ENCODE assay signal across 39 mouse cellular contexts in genomic region chr11:100102693-100103429, GRCm38 (mm10). TPM values are rescaled to one million over a fixed set of nuclear protein-coding genes. Genes with fewer than 3 reads are reported as not detected.
DNase-seq lines count a peak whose midpoint lies in the region; ATAC-seq and TF ChIP-seq lines count a peak whose summit lies in the region.
"Had no signal": no experiment of that assay in that cellular context is flagged by ENCODE, and none has a peak within 500 bp of the region (broad histone marks: within the 10 kb centered on the region; RNA-seq: fewer than 3 reads in every experiment).

No protein-coding gene starts in this region.

- H3K4me1 ChIP-seq in hindbrain, embryonic 11.5 days (replicated peaks; ENCODE audit: control insufficient read depth, insufficient read depth, low read length), result no peaks in the 10 kb centered on the region
- H3K4me1 ChIP-seq in hindbrain, postnatal 0 days (ENCODE audit: insufficient read depth, low read length), result no peaks in the 10 kb centered on the region
- H3K4me1 ChIP-seq: embryonic facial prominence, embryonic 13.5 days; forebrain, embryonic 12.5 days; heart, embryonic 12.5 days; liver, embryonic 12.5 days had no signal

- no peaks in the 10 kb centered on the region for H3K9me3 ChIP-seq in hindbrain, embryonic 11.5 days (ENCODE audit: control insufficient read depth, low read length)
- H3K9me3 ChIP-seq in hindbrain, postnatal 0 days (ENCODE audit: low read length), result no peaks in the 10 kb centered on the region
- H3K9me3 ChIP-seq: embryonic facial prominence, embryonic 13.5 days; forebrain, embryonic 12.5 days; heart, embryonic 12.5 days; limb, embryonic 13.5 days; liver, embryonic 12.5 days had no signal

- H3K27ac ChIP-seq in hindbrain, embryonic 11.5 days (ENCODE audit: low read depth, low read length), result no peak overlapping the region
- H3K27ac ChIP-seq in hindbrain, postnatal 0 days, result no peak overlapping the region
- H3K27ac ChIP-seq: embryonic facial prominence, embryonic 13.5 days; forebrain, embryonic 12.5 days; hindbrain, embryonic 14.5 days; limb, embryonic 13.5 days; liver, embryonic 12.5 days; macrophage had no signal

- DNase-seq in hindbrain, embryonic 11.5 days (ENCODE audit: low spot score), result peak; percentile 10
- DNase-seq in hindbrain, postnatal 0 days (ENCODE audit: low spot score), result no peak
- DNase-seq in kidney, postnatal 4 days, result peak; percentile 25 to 47
- no peak for DNase-seq in kidney, postnatal 36 days
- DNase-seq in forelimb bud, embryonic 11.5 days (ENCODE audit: low read depth, low spot score), result peak; percentile 11
- peak; percentile 76 for DNase-seq in retina, postnatal 1 day
- no peak for DNase-seq in heart, adult 9 months (ENCODE audit: low spot score in 2 of 2)
- DNase-seq: adrenal gland, adult 2 months; cerebellum, adult 8-10 months; cerebellum, postnatal 25 days; gastrocnemius, postnatal 36 days; heart, adult 18-20 months; heart, postnatal 4 days; kidney, adult 2 months; layer of hippocampus, adult 9-11 months; liver, postnatal 0 days; right cerebral cortex, postnatal 4 days; thymus, adult 2 months; thymus, postnatal 36 days had no signal

- no peak overlapping the region for H3K4me3 ChIP-seq in hindbrain, embryonic 11.5 days (ENCODE audit: low read depth, low read length)
- no peak overlapping the region for H3K4me3 ChIP-seq in hindbrain, postnatal 0 days (ENCODE audit: low read length)
- H3K4me3 ChIP-seq: embryonic facial prominence, embryonic 13.5 days; erythroblast, embryonic 14.5 days; forebrain, embryonic 12.5 days; heart, embryonic 12.5 days; limb, embryonic 13.5 days; liver, embryonic 12.5 days had no signal

- no peaks in the 10 kb centered on the region for H3K27me3 ChIP-seq in hindbrain, embryonic 11.5 days (ENCODE audit: control insufficient read depth, insufficient read depth, low read length)
- no peaks in the 10 kb centered on the region for H3K27me3 ChIP-seq in hindbrain, postnatal 0 days (ENCODE audit: insufficient read depth, low read length)
- H3K27me3 ChIP-seq: forebrain, embryonic 12.5 days; limb, embryonic 13.5 days; liver, embryonic 12.5 days had no signal

- no peak for ATAC-seq in hindbrain, embryonic 11.5 days (ENCODE audit: low FRiP score)
- no peak for ATAC-seq in hindbrain, postnatal 0 days
- ATAC-seq: CD4-positive, CD25-positive, alpha-beta regulatory T cell, adult 4 months; inflammation-experienced regulatory T-cells, adult 6 months; liver, embryonic 12.5 days; liver, postnatal 0 days; midbrain, embryonic 16.5 days had no signal

- WGBS in hindbrain, embryonic 11.5 days, result 67% methylated on average over 15 of the region's 15 CpGs
- 64% methylated on average over 15 of the region's 15 CpGs for WGBS in hindbrain, postnatal 0 days

- no peaks in the 10 kb centered on the region for H3K36me3 ChIP-seq in hindbrain, embryonic 11.5 days (ENCODE audit: control insufficient read depth, insufficient read depth, low read length)
- H3K36me3 ChIP-seq in hindbrain, postnatal 0 days (ENCODE audit: insufficient read depth, low read length), result no peaks in the 10 kb centered on the region
- H3K36me3 ChIP-seq: embryonic facial prominence, embryonic 13.5 days; forebrain, embryonic 12.5 days; heart, embryonic 12.5 days; limb, embryonic 13.5 days; liver, embryonic 12.5 days had no signal

- no peak overlapping the region for H3K9ac ChIP-seq in hindbrain, embryonic 11.5 days (ENCODE audit: low read depth, low read length)
- no peak overlapping the region for H3K9ac ChIP-seq in hindbrain, postnatal 0 days (replicated peaks; ENCODE audit: low read length)
- H3K9ac ChIP-seq: embryonic facial prominence, embryonic 13.5 days; forebrain, embryonic 12.5 days; heart, embryonic 12.5 days; hindbrain, embryonic 14.5 days; limb, embryonic 13.5 days; liver, embryonic 12.5 days; liver, postnatal 0 days had no signal

- no peak overlapping the region for H3K4me2 ChIP-seq in hindbrain, embryonic 11.5 days (replicated peaks; ENCODE audit: low read depth, low read length)
- H3K4me2 ChIP-seq in hindbrain, postnatal 0 days (ENCODE audit: low read depth, low read length), result no peak overlapping the region
- H3K4me2 ChIP-seq: embryonic facial prominence, embryonic 13.5 days; forebrain, embryonic 12.5 days; heart, embryonic 12.5 days; hindbrain, embryonic 14.5 days; limb, embryonic 13.5 days; liver, embryonic 12.5 days had no signal

- TF ChIP-seq CTCF in hindbrain, postnatal 0 days (IDR thresholded peaks at IDR 0.05; ENCODE audit: low read depth), result no peak

RNA-seq across cellular contexts. Expression of gene Krt36, which starts 2.6 kb away (rescaled TPM):
- polyA plus RNA-seq in hindbrain, embryonic 11.5 days (2014; fragmentation: Nextera tagmentation; extraction: Ambion mirVana), result not detected in 2 replicates
- not detected in 2 replicates for total RNA-seq in hindbrain, postnatal 0 days (2014; rRNA removed)
- 0.14 TPM in 1 of 2 replicates, not detected in the other for polyA plus RNA-seq in hindbrain, postnatal 0 days (2015; fragmentation: Nextera tagmentation; extraction: Ambion mirVana)
- total RNA-seq: gastrocnemius, postnatal 36 days; heart, adult 18-20 months; heart, postnatal 4 days; left cerebral cortex, adult 18-20 months; left cerebral cortex, postnatal 14 days; megakaryocyte-erythroid progenitor cell, adult 5-6 weeks; neutrophil, adult 5-6 weeks had no signal
- polyA plus RNA-seq: CD4-positive, CD25-positive, alpha-beta regulatory T cell, adult 4 months; embryonic facial prominence, embryonic 13.5 days; erythroblast, embryonic 14.5 days; forebrain, embryonic 12.5 days; heart, embryonic 12.5 days; heart, postnatal 0 days; hindbrain, embryonic 14.5 days; inflammation-experienced regulatory T-cells, adult 6 months; liver, embryonic 12.5 days; liver, postnatal 0 days; macrophage; midbrain, embryonic 16.5 days; neural tube, embryonic 11.5 days; spleen, adult 2 months had no signal

RNA-seq across cellular contexts. Expression of gene Krt35, which starts 6.8 kb away (rescaled TPM):
- not detected in 2 replicates for polyA plus RNA-seq in hindbrain, embryonic 11.5 days (2014; fragmentation: Nextera tagmentation; extraction: Ambion mirVana)
- 0.78 TPM in 1 of 2 replicates, not detected in the other for total RNA-seq in hindbrain, postnatal 0 days (2014; rRNA removed)
- 0.16 TPM in 2 replicates for polyA plus RNA-seq in hindbrain, postnatal 0 days (2015; fragmentation: Nextera tagmentation; extraction: Ambion mirVana)
- total RNA-seq: adrenal gland, adult 2 months; adrenal gland, postnatal 4 days; gastrocnemius, postnatal 36 days; heart, adult 18-20 months; heart, postnatal 4 days; left cerebral cortex, adult 18-20 months; left cerebral cortex, postnatal 14 days; megakaryocyte-erythroid progenitor cell, adult 5-6 weeks; neutrophil, adult 5-6 weeks had no signal
- polyA plus RNA-seq: adrenal gland, adult 2 months; CD4-positive, CD25-positive, alpha-beta regulatory T cell, adult 4 months; erythroblast, embryonic 14.5 days; forebrain, embryonic 12.5 days; heart, embryonic 12.5 days; heart, postnatal 0 days; hindbrain, embryonic 14.5 days; inflammation-experienced regulatory T-cells, adult 6 months; kidney, adult 2 months; liver, embryonic 12.5 days; liver, postnatal 0 days; lung, embryonic 16.5 days; macrophage; midbrain, embryonic 16.5 days; neural tube, embryonic 11.5 days; spleen, adult 2 months had no signal

RNA-seq across cellular contexts. Expression of gene Krt32, which starts 14.8 kb away (rescaled TPM):
- not detected in 2 replicates for polyA plus RNA-seq in hindbrain, embryonic 11.5 days (2014; fragmentation: Nextera tagmentation; extraction: Ambion mirVana)
- not detected in 2 replicates for total RNA-seq in hindbrain, postnatal 0 days (2014; rRNA removed)
- not detected in 2 replicates for polyA plus RNA-seq in hindbrain, postnatal 0 days (2015; fragmentation: Nextera tagmentation; extraction: Ambion mirVana)
- total RNA-seq: adrenal gland, adult 2 months; adrenal gland, postnatal 4 days; gastrocnemius, postnatal 36 days; heart, adult 18-20 months; heart, postnatal 4 days; left cerebral cortex, adult 18-20 months; left cerebral cortex, postnatal 14 days; megakaryocyte-erythroid progenitor cell, adult 5-6 weeks; neutrophil, adult 5-6 weeks had no signal
- polyA plus RNA-seq: adrenal gland, adult 2 months; CD4-positive, CD25-positive, alpha-beta regulatory T cell, adult 4 months; erythroblast, embryonic 14.5 days; forebrain, embryonic 12.5 days; heart, embryonic 12.5 days; heart, postnatal 0 days; hindbrain, embryonic 14.5 days; inflammation-experienced regulatory T-cells, adult 6 months; kidney, adult 2 months; limb, embryonic 13.5 days; liver, embryonic 12.5 days; liver, postnatal 0 days; lung, embryonic 16.5 days; macrophage; midbrain, embryonic 16.5 days; neural tube, embryonic 11.5 days; spleen, adult 2 months had no signal

RNA-seq across cellular contexts. Expression of gene Krt13, which starts 18.5 kb away (rescaled TPM):
- not detected in 2 replicates for polyA plus RNA-seq in hindbrain, embryonic 11.5 days (2014; fragmentation: Nextera tagmentation; extraction: Ambion mirVana)
- not detected in 2 replicates for total RNA-seq in hindbrain, postnatal 0 days (2014; rRNA removed)
- 0.13 TPM in 1 of 2 replicates, not detected in the other for polyA plus RNA-seq in hindbrain, postnatal 0 days (2015; fragmentation: Nextera tagmentation; extraction: Ambion mirVana)
- total RNA-seq: adrenal gland, adult 2 months; adrenal gland, postnatal 4 days; gastrocnemius, postnatal 36 days; heart, adult 18-20 months; heart, postnatal 4 days; left cerebral cortex, adult 18-20 months; left cerebral cortex, postnatal 14 days; megakaryocyte-erythroid progenitor cell, adult 5-6 weeks had no signal
- polyA plus RNA-seq: adrenal gland, adult 2 months; CD4-positive, CD25-positive, alpha-beta regulatory T cell, adult 4 months; erythroblast, embryonic 14.5 days; forebrain, embryonic 12.5 days; heart, postnatal 0 days; hindbrain, embryonic 14.5 days; inflammation-experienced regulatory T-cells, adult 6 months; kidney, adult 2 months; limb, embryonic 13.5 days; liver, embryonic 12.5 days; liver, postnatal 0 days; macrophage; neural tube, embryonic 11.5 days had no signal

RNA-seq across cellular contexts. Expression of gene Krt15, which starts 32.9 kb away (rescaled TPM):
- 1.3 and 2.4 TPM in 2 replicates for polyA plus RNA-seq in hindbrain, embryonic 11.5 days (2014; fragmentation: Nextera tagmentation; extraction: Ambion mirVana)
- 0.25 and 0.68 TPM in 2 replicates for total RNA-seq in hindbrain, postnatal 0 days (2014; rRNA removed)
- polyA plus RNA-seq in hindbrain, postnatal 0 days (2015; fragmentation: Nextera tagmentation; extraction: Ambion mirVana), result 0.21 and 0.24 TPM in 2 replicates
- total RNA-seq: adrenal gland, adult 2 months; gastrocnemius, postnatal 36 days; left cerebral cortex, adult 18-20 months; left cerebral cortex, postnatal 14 days; megakaryocyte-erythroid progenitor cell, adult 5-6 weeks had no signal
- polyA plus RNA-seq: adrenal gland, adult 2 months; CD4-positive, CD25-positive, alpha-beta regulatory T cell, adult 4 months; inflammation-experienced regulatory T-cells, adult 6 months; macrophage; spleen, adult 2 months had no signal

Comparison
In these comparisons a context has a peak if more than half of its experiments do, and no peak if none do; other contexts are left out.
1. DNase-seq: peak in hindbrain, embryonic 11.5 days (single experiment), kidney, postnatal 4 days (2 of 2), forelimb bud, embryonic 11.5 days (single experiment) and retina, postnatal 1 day (single experiment); none in hindbrain, postnatal 0 days (single experiment), kidney, postnatal 36 days (0 of 2) and heart, adult 9 months (0 of 2).